Mouse (Mus musculus) G1E (cell line): ENCODE measurements around the gene Tacc2.

Source experiments
- CTCF ChIP-seq: IDR thresholded peaks from 2 replicates; pipeline ENCODE4 v1.5.1; 2012; ENCODE audit warnings: low read depth, low read length, inconsistent platforms, mixed read lengths
- TAL1 ChIP-seq: conservative IDR thresholded peaks from 2 replicates; pipeline ENCODE4 v1.6.1; 2012; ENCODE audit warnings: low read depth, low read length, inconsistent platforms, mixed read lengths

DNA sequence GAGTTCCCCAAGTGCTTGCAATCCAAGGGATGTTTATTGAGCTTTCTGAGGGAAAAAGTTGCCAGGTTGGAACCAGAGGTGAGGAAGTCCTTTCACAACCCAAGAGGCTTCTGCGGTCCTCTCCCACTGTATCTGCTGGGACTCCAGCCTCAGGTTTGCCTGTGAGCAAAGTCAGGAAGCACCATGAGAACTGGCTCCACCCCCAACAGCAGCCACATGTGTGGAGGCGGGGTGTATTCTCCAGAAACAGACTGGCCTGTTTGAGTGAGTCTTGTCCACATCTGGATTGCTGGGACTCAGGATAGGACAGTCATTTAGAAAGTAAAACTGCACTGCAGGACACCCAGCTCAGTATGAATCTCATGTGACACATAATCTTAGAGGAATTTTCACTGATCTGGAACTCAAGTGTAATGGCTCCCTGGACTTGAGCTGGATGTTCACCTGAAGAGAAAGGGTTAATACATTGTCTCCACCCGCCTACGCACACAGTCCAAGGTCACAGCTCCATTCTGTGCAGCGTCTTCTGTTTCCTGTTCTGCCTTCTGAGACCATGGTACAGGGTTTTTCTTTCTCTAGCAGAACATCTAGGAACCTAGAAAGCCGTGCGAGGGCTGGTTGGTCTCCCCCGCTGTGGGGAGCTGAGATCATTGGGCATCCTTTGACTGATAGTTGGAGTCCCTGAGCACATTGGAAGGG lies 149.6 kb downstream of the Tacc2 start:
- TF ChIP-seq CTCF = no peak
- no peak for TF ChIP-seq TAL1
